Mouse (Mus musculus) megakaryocyte progenitor cell, adult 5-6 weeks (primary cell): ENCODE data around the gene Prr23a1. TPM values are rescaled to one million over a fixed set of nuclear protein-coding genes. Genes with fewer than 3 reads are reported as not detected.
"Not testable (repeated sequence)": the region's sequence is repeated elsewhere in the genome, so short reads cannot be mapped to it uniquely, and the experiment has no call there.

Experiments
- ATAC-seq: replicated peaks from 2 replicates; pipeline ENCODE4 v1.8.0; 2016; ENCODE audit warnings: mild to moderate bottlenecking, moderate TSS enrichment, inconsistent platforms; ENCODE audit not compliant: poor library complexity
- total RNA-seq, 2 experiments: library from RNA; stranded (forward) in 1 of 2; stranded (reverse) in 1 of 2; fragments of 157-497, 149-512 nt in 1 of 2; fragments of 200-1000 nt in 1 of 2; gene quantifications; 2 replicates each; pipeline versions ENCODE4 v1.2.3 to v1.2.4; 2015 to 2017

Gene Prr23a1
- total RNA-seq (2015) (not detected in 2 replicates), total RNA-seq (2017) (not detected in 2 replicates)

DNA sequence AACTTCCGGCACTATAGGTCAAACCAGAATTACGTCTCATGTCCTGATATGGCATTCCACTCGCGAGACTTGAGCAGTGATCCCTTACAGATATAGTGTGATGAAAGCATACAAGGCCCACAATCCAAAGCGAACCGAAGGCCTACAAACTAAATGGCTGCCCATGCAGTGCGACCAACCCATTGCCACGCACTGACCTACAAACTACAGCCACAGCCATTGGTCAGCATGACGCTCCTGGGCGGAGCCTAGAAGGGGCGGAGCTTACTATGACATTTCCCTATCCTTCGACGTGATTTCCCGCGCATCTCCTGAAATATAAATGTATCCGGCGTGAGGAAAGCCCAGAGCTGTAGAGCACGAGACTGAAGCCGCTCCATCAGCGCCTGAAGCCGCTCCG lies at the start of gene Prr23a1:
Gene Prr23a1 (plus strand): TSS at position 387 of the 400 bp plus-strand sequence.
- no peak for ATAC-seq

DNA sequence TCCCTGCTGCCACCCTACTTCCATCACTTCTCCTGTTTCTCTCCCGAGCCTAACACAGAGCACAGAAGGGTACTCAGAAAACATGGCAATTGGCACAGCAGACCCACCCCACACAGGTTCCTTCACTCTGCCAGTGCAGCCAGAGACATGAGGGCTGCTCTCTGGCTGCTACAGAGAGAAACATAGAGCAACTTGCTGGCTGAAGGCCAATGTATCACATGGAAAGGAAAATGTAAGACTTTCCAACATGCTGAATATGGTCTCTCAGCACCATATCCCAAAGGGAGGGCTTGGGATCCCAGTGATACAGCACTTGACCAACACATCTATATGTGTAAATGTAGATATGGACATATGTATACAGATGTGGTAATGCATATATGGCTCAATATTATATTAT lies 43.3 kb upstream of the Prr23a1 start:
- ATAC-seq = no peak

DNA sequence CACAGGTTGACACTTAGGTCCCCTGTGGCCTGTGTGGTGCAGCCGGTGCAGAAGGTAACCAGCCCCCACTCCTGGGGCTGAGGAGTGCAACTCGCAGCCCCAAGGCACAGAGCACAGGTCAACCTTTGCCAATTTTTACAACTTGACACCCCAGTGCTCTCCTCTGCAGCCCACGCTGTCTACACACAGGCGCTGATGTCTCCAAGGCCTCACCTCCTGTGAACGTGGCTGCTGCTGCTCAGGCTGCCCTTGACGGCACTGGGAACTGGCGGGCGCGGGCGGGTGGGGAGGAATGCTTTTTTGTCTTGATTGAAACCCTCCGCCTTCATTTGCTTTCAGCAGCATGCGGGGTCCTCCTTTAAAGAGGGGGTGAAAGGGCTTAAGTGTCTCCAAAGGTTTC lies 38.3 kb upstream of the Prr23a1 start:
- ATAC-seq = no peak

DNA sequence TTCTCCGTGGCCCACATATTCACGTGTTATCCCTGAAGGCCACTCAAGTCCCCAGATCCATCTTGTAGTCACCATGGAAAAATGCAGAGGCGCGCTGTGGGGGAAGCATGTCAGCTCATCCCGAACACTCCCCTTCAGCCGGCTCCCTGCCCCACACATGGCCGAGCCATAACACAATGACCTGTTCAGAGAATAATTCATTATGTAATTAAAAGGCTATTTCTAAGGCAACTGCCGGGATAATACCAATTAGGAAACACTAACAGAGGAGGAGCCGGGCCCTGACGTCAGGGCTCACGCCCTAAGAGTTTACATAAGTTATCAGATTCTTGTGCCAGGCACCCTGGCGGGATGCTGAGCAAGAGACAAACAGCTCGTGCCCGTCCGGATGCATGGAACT lies 36.8 kb upstream of the Prr23a1 start:
- ATAC-seq = no peak

DNA sequence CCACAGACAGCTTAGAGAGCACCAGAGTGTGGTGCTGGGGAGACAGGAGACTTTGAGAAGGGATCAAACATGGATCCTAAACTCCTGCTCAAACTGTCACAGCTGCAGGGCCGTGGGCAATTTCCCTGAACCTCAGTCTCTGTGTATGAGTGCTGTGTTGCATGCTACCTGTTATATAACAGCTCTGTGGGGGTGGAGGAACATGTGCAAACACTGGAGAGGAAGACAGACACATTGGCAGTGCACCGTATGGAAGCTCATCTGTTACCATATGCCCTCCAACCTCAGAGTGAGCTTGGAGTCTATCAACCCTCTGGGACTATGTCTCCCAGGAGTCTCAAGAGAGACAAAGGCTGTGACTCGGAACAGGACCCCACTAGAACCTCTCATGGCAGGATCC lies 36.4 kb upstream of the Prr23a1 start:
- no peak for ATAC-seq

DNA sequence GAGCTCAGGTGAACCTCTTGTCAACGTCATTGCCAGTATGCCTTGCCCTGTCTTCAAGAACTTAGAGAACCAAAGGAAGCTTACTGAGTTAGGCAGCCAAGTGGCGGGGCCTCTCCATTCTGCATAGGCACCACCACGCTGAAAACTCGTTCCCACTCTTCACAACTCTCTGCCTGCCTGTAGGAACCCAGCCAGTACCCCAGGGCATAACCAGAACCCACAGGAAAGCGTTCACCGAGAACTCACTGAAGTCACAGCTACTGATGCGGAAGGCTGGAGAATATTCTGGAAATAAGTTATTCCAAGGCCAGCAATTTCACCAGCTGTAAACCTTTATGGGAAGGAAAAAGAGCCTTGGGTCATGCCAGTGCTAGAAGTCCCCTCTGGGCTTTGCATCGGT lies 34.7 kb upstream of the Prr23a1 start:
- ATAC-seq = no peak

DNA sequence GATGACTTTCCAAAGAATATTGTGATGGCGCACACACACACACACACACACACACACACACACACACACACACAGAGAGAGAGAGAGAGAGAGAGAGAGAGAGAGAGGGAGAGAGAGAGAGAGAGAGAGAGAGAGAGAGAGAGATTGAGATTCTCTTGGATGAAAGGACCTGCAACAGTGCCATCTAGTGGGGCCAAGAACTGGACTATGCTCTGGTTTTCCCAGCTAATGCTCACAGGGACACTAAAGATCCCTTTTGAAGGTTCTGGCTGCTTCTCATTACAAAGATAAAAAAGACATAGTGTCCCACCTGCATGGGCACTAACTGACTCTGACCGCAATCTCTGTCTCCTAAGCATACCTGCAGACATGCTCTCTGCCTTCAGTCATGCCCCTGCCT lies 32.8 kb upstream of the Prr23a1 start:
- not testable (repeated sequence) for ATAC-seq

DNA sequence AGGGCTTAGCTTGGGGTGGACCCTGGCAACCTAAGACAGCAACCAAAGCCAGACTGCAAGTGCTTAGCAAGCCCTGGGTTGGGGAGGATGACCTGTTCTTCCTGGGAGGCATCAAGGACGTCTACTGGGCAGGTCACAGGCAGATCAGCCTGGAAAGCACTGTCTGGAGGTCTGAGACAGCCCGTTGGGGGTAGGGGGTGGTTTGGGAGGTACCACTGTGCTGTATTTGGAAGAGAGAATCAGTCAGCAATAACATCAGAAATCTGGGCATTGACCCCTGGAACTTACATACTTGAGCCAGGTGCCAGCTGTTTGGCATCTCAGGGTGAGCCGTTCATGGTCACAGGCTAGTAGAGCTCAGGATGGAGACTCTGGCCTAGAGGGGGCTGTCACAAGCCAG lies 26.2 kb upstream of the Prr23a1 start:
- ATAC-seq = no peak

DNA sequence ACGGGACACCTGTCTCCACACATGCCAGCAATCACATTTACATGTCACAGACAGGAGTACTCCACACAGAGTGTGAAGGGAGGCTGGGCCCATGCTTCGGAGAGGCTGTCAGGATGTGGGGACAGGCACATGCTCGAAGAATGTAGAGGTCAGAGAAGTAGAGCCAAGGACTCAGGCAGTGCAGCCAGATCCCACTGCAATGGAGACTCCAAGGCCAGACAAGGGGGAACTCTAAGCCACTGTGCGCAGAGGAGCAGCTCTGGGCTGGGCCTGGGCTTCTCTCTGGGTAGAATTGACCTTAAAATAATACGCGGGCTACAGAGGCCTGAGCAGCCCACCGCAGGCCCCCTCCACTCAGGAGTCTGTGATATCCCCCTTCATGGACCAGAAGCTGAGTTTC lies 24.7 kb upstream of the Prr23a1 start:
- no peak for ATAC-seq

DNA sequence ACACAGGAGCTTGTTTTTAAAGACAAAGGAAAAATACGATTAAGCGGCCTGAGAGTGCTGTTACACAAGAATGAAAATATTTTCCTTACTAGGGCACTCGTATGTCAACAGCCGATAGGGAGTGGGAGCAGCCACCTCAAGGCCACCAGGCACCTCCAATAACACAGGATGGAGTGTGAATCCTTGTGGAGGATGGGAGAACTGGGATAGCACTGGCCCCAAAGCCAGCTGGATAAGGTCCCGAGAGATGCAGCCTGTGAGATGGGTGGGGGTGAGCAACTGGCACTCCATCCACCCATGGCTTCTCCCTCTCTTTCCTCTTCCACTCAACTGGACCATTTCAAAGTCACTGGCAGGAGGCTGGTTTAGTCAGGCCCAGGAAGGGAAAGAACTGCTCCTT lies 23.3 kb upstream of the Prr23a1 start:
- no peak for ATAC-seq

DNA sequence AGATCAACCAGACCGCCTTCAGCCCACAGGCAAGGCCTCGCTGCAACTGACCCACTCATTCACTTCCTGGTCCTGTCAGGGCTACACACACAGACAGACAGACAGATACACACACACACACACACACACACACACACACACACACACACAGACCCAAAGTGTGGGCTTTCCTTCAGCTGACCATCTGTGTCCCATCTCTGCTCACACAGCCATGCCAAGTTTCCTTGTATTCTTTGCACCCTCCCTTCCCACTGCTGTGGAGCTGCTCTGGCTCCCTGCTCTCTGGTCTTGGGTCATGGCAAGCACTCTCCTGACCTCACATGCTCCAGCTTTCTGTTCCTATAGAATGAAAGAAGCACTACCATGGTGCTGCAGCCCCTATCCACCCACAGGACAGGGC lies 22.8 kb upstream of the Prr23a1 start:
- no peak for ATAC-seq

DNA sequence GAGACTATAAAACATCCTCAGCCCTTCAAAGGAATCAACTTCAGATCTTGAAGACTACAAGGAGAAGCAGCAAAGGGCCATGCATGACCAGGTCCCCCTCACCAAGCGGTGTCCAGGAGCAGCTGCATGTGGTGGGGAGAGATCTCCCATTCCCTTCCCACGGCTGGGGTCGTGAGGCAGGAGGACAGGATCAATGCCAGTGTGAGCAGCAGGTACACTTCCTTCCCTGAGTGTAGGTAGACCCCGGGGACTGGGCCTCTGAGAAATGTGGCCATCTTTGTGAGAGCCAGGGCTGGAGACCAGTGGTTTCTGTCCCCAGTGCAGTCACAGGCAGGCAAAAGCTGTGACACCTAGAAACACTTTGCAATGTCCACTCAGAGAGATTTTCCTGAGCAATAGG lies 21.8 kb upstream of the Prr23a1 start:
- no peak for ATAC-seq

DNA sequence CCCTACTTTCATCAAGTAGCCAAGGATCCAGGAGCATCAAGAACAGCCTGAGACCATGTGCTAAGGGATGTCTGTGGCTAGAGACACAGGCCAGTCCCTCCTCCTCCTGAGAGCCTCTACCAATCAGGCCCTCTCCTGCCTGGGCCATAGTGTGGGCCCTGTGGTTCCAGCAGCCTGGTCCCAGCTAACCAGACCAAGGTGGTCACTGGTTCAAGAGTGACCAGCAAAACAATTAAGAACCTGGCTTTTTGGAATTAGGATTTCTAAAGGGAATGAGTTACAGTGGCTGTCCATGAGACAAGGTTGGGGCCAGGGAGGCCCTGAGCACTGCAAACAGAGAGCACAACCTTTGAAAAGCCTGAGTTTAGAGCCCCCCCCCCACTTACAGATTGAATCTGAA lies 21.2 kb upstream of the Prr23a1 start:
- no peak for ATAC-seq

DNA sequence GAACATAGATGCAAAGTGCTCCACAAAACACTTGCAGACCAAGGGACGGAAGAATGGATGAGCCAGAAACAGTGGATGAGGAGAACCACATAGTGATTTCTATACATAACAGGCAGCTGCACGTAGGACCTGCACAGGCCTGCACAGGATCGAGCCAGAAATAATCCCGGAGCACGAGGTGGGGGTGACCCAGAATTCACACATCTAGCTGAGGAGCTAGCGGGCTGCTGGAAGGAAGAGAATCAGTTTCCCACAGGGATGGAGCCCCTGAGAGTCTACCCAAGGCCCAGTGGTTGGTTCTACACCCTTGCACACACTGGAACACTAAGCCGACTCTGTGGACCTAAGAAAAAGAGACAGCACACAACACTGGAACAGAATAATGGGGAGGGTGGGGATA lies 18.5 kb upstream of the Prr23a1 start:
- no peak for ATAC-seq

DNA sequence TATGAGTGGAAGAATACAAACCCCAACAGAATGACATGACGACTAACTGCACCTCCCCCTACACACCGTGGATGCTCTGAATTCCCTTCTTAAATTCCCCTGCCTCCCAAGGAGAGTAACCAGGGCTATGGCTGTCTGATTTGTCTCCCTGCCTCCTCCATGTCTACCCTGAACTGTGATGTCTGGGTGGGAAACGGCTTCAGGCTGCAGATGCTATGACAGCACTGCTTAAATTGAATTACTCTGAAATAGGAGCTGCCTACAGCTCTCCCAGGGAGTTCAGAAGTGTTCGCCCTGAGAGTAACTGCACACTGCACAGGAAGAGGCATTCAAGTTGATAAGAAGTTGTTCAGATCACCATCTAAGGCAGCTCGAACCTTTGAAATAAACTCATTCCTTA lies 12.8 kb upstream of the Prr23a1 start:
- no peak for ATAC-seq

DNA sequence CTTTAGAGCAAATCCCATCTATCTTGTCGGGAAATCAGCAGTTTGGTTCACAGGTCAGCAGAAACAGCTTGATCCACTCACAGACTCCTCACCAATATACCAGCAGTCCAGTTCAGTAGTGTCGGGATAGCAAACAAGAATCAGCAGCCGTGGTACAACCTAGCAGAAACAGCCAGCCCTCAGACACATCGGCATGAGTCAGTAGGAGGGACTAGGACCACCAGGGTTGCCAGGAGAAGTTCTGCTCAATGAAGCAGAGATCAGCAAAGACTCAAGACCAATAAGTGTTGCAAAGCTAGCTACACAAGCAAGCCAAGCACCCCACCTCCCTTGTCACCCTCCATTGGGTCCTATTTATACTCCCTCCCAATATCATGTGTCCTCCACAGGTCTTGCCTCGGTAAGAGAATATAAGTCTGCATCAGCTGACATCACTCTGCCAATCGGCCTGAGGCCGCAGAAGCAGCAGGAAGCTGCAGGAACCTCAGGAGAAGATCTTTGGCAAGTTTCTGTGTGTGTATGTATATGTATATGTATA lies 4.7 kb upstream of the Prr23a1 start:
- no peak for ATAC-seq

DNA sequence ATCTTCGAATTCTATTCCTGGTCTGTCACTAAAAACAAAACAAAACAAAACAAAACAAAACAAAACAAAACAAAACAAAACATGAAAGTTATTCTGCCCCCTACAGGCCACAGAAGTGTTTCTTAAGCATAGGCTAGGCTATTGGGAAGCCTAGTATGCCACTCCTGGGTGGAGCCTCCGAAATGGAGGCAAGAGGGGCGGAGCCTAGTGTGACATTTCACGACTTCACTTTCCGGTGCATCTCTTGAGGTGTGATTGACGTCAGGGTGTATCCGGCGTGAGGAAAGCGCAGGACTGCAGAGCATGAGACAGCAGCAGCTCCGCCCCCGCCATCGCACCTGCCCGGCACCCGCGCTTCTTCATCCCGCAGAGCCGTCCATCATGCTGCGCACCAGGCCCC lies 13.9 kb downstream of the Prr23a1 start, which contains the start of gene Prr23a2:
Gene Prr23a2 (plus strand): TSS at position 285 of the 400 bp plus-strand sequence.
- no peak for ATAC-seq

DNA sequence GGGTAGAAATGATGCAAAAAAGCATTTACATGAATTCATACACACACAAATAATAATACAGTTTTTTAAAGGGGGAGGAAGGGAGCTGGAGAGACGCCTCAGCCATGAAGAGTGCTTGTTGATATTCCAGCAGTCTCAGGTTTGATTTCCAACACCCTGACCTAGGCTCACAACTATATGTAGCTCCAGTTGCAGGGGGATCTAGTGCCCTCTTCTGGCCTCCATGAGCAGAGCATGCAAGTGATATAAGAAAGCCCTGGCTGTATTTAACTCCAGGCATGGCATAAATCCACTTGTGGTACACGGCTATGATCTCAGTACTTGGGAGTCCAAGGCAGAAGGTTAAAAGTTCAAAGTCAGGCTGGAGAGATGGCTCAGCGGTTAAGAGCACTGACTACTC lies 21.2 kb downstream of the Prr23a1 start:
- ATAC-seq = no peak

DNA sequence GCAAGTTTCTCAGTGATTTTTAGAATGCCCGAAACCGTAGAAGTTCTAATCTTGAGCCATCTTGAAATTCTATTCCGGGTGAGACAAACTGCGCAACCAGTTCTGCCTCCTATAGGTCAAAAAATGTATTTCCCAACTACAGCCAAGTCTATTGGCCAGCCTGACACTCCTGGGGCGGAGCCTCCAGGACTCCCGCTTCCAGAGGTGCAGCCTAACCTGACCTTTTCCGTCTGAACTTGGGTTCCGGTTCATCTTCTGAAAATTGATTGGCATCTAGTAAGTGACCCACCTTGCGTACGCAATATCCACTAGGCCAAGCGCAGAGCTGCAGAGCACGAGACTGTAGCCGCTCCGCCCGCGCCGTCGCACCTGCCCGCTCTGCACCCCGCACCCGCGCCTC lies 22.3 kb downstream of the Prr23a1 start, which contains the start of gene Prr23a3:
Gene Prr23a3 (plus strand): TSS at position 197 of the 400 bp plus-strand sequence.
- ATAC-seq = no peak
